Comparison of ENCODE assay signal across 11 mouse cellular contexts in genomic region chr7:141340476-141340875, GRCm38 (mm10). TPM values are rescaled to one million over a fixed set of nuclear protein-coding genes. Genes with fewer than 3 reads are reported as not detected.
DNase-seq lines count a peak whose midpoint lies in the region; ATAC-seq and TF ChIP-seq lines count a peak whose summit lies in the region.
"Had no signal": no experiment of that assay in that cellular context is flagged by ENCODE, and none has a peak within 500 bp of the region (broad histone marks: within the 10 kb centered on the region; RNA-seq: fewer than 3 reads in every experiment).

No protein-coding gene starts in this region.

- DNase-seq in heart, adult 2 months, result no peak
- DNase-seq in cerebellum, adult 11 months, result no peak
- no peak for DNase-seq in thymus, postnatal 14 days
- DNase-seq in embryo, embryonic 11 days, result no peak
- DNase-seq: heart, postnatal 14 days had no signal

- H3K9ac ChIP-seq in heart, embryonic 13.5 days, result peak overlapping the region; percentile 30; the same call in 1 of the 2 replicates
- no peak overlapping the region for H3K9ac ChIP-seq in heart, adult 2 months (ENCODE audit: low read depth, low read length)
- H3K9ac ChIP-seq in kidney, embryonic 15.5 days, result no peak overlapping the region
- H3K9ac ChIP-seq in liver, embryonic 15.5 days, result 0 out of 2 replicates have a peak overlapping the region, but pooled peaks have one; percentile 9
- no peak overlapping the region for H3K9ac ChIP-seq in stomach, embryonic 15.5 days
- H3K9ac ChIP-seq: limb, embryonic 12.5 days; neural tube, embryonic 12.5 days had no signal

- H3K4me3 ChIP-seq in heart, embryonic 13.5 days, result no peak overlapping the region
- H3K4me3 ChIP-seq in heart, adult 2 months, result no peak overlapping the region
- no peak overlapping the region for H3K4me3 ChIP-seq in kidney, embryonic 15.5 days (replicated peaks)
- no peak overlapping the region for H3K4me3 ChIP-seq in liver, embryonic 15.5 days (replicated peaks)
- H3K4me3 ChIP-seq in stomach, embryonic 15.5 days (replicated peaks), result peak overlapping the region; percentile 41; the same call in 1 of the 2 replicates
- H3K4me3 ChIP-seq: limb, embryonic 12.5 days; neural tube, embryonic 12.5 days had no signal

- no peak for TF ChIP-seq CTCF in heart, adult 2 months (IDR thresholded peaks at IDR 0.05)

- intact Hi-C loops in heart, adult 2 months (cut with DNase I), result no loop called here

- H3K36me3 ChIP-seq in heart, embryonic 13.5 days, result peaks cover 7% of the 10 kb centered on the region
- H3K36me3 ChIP-seq in heart, adult 2 months (ENCODE audit: control insufficient read depth, insufficient read depth, low read length), result no peaks in the 10 kb centered on the region
- peaks cover 8% of the 10 kb centered on the region; the same call in 1 of the 2 replicates for H3K36me3 ChIP-seq in kidney, embryonic 15.5 days
- no peaks in the 10 kb centered on the region for H3K36me3 ChIP-seq in liver, embryonic 15.5 days (replicated peaks)
- H3K36me3 ChIP-seq in stomach, embryonic 15.5 days, result no peaks in the 10 kb centered on the region; the same call in 1 of the 2 replicates

- 72% methylated on average over 6 of the region's 6 CpGs for WGBS in heart, embryonic 13.5 days
- WGBS in heart, adult 2 months, result 87% methylated on average over 6 of the region's 6 CpGs
- WGBS in kidney, embryonic 15.5 days, result 66% methylated on average over 6 of the region's 6 CpGs
- WGBS in liver, embryonic 15.5 days (ENCODE audit: insufficient replicate concordance), result 67% methylated on average over 6 of the region's 6 CpGs
- WGBS in stomach, embryonic 15.5 days, result 57% methylated on average over 6 of the region's 6 CpGs

- peaks cover 28% of the 10 kb centered on the region for H3K27me3 ChIP-seq in heart, embryonic 13.5 days (replicated peaks)
- no peaks in the 10 kb centered on the region for H3K27me3 ChIP-seq in heart, adult 2 months (ENCODE audit: control insufficient read depth, insufficient read depth, low read length)
- no peaks in the 10 kb centered on the region for H3K27me3 ChIP-seq in kidney, embryonic 15.5 days
- peaks cover 14% of the 10 kb centered on the region; the same call in 1 of the 2 replicates for H3K27me3 ChIP-seq in liver, embryonic 15.5 days
- no peaks in the 10 kb centered on the region; the same call in 1 of the 2 replicates for H3K27me3 ChIP-seq in stomach, embryonic 15.5 days (replicated peaks)

- TF ChIP-seq POLR2A in heart, adult 2 months (IDR thresholded peaks at IDR 0.05; ENCODE audit: insufficient read depth, low read depth, low read length), result no peak

- no peak for TF ChIP-seq EP300 in heart, adult 2 months (IDR thresholded peaks at IDR 0.05; ENCODE audit: insufficient read depth, low read depth, low read length)

- peaks cover 11% of the 10 kb centered on the region for H3K4me1 ChIP-seq in heart, embryonic 13.5 days
- H3K4me1 ChIP-seq in heart, adult 2 months (ENCODE audit: control insufficient read depth, insufficient read depth, low read length), result peaks cover 5% of the 10 kb centered on the region
- peaks cover 30% of the 10 kb centered on the region for H3K4me1 ChIP-seq in kidney, embryonic 15.5 days
- H3K4me1 ChIP-seq in liver, embryonic 15.5 days (replicated peaks), result peaks cover 40% of the 10 kb centered on the region
- H3K4me1 ChIP-seq in stomach, embryonic 15.5 days, result peaks cover 20% of the 10 kb centered on the region

- H3K4me2 ChIP-seq in heart, embryonic 13.5 days, result no peak overlapping the region
- peak overlapping the region; percentile 69 for H3K4me2 ChIP-seq in kidney, embryonic 15.5 days
- peak overlapping the region; percentile 74 for H3K4me2 ChIP-seq in liver, embryonic 15.5 days
- H3K4me2 ChIP-seq in stomach, embryonic 15.5 days, result peak overlapping the region; percentile 56
- H3K4me2 ChIP-seq: limb, embryonic 12.5 days; neural tube, embryonic 12.5 days had no signal

- no peak for ATAC-seq in heart, embryonic 13.5 days (ENCODE audit: extremely low read depth, insufficient number of reproducible peaks, low FRiP score, low TSS enrichment)
- ATAC-seq in kidney, embryonic 15.5 days (replicated peaks; ENCODE audit: low FRiP score), result peak; percentile 37
- peak; percentile 65 for ATAC-seq in liver, embryonic 15.5 days (ENCODE audit: insufficient read depth)
- ATAC-seq in stomach, embryonic 15.5 days (ENCODE audit: insufficient read depth, low FRiP score, low read depth), result peak; percentile 51

- no peaks in the 10 kb centered on the region for H3K9me3 ChIP-seq in heart, embryonic 13.5 days
- no peaks in the 10 kb centered on the region for H3K9me3 ChIP-seq in kidney, embryonic 15.5 days (replicated peaks)
- H3K9me3 ChIP-seq in liver, embryonic 15.5 days (replicated peaks), result no peaks in the 10 kb centered on the region
- no peaks in the 10 kb centered on the region for H3K9me3 ChIP-seq in stomach, embryonic 15.5 days
- H3K9me3 ChIP-seq: limb, embryonic 12.5 days; neural tube, embryonic 12.5 days had no signal

- H3K79me2 ChIP-seq in heart, adult 2 months (replicated peaks; ENCODE audit: control insufficient read depth, insufficient read depth, low read length), result no peaks in the 10 kb centered on the region

- no peak overlapping the region for H3K27ac ChIP-seq in heart, embryonic 13.5 days (replicated peaks)
- no peak overlapping the region for H3K27ac ChIP-seq in heart, adult 2 months
- H3K27ac ChIP-seq in kidney, embryonic 15.5 days, result peak overlapping the region; percentile 75
- peak overlapping the region; percentile 81 for H3K27ac ChIP-seq in liver, embryonic 15.5 days (replicated peaks)
- H3K27ac ChIP-seq in stomach, embryonic 15.5 days, result peak overlapping the region; percentile 78
- H3K27ac ChIP-seq: limb, embryonic 12.5 days; neural tube, embryonic 12.5 days had no signal

RNA-seq across cellular contexts. Expression of gene Eps8l2, which starts 1.8 kb away (rescaled TPM):
- 1.4 TPM in 2 replicates for polyA plus RNA-seq in heart, embryonic 13.5 days (2015; fragmentation: Nextera tagmentation; extraction: Ambion mirVana)
- 1 to 10 TPM; 3.8 to 4.3 TPM for total RNA-seq in heart, adult 2 months (2021)
- 5.8 and 8.9 TPM in 2 replicates for polyA plus RNA-seq in heart, adult 2 months (2012; rRNA removed)
- polyA plus RNA-seq in kidney, embryonic 15.5 days (2015; fragmentation: Nextera tagmentation; extraction: Ambion mirVana), result 33.1 and 39.6 TPM in 2 replicates
- polyA plus RNA-seq in liver, embryonic 15.5 days (2015; fragmentation: Nextera tagmentation; extraction: Ambion mirVana), result 16.6 and 24.3 TPM in 2 replicates
- 59.6 and 59.7 TPM in 2 replicates for polyA plus RNA-seq in stomach, embryonic 15.5 days (2015; fragmentation: Nextera tagmentation; extraction: Ambion mirVana)

RNA-seq across cellular contexts. Expression of gene Tmem80, which starts 12.9 kb away (rescaled TPM):
- 33.2 and 39.9 TPM in 2 replicates for polyA plus RNA-seq in heart, embryonic 13.5 days (2015; fragmentation: Nextera tagmentation; extraction: Ambion mirVana)
- 10 to 100 TPM; 13.5 to 14.9 TPM for total RNA-seq in heart, adult 2 months (2021)
- polyA plus RNA-seq in heart, adult 2 months (2012; rRNA removed), result 28.9 and 34.5 TPM in 2 replicates
- polyA plus RNA-seq in kidney, embryonic 15.5 days (2015; fragmentation: Nextera tagmentation; extraction: Ambion mirVana), result 52.8 and 54.4 TPM in 2 replicates
- 14.8 and 15.8 TPM in 2 replicates for polyA plus RNA-seq in liver, embryonic 15.5 days (2015; fragmentation: Nextera tagmentation; extraction: Ambion mirVana)
- polyA plus RNA-seq in stomach, embryonic 15.5 days (2015; fragmentation: Nextera tagmentation; extraction: Ambion mirVana), result 39.3 and 40.6 TPM in 2 replicates

RNA-seq across cellular contexts. Expression of gene Deaf1, which starts 13.0 kb away (rescaled TPM):
- polyA plus RNA-seq in heart, embryonic 13.5 days (2015; fragmentation: Nextera tagmentation; extraction: Ambion mirVana), result 35.5 and 37.4 TPM in 2 replicates
- 10 to 100 TPM; 10.8 to 13.5 TPM for total RNA-seq in heart, adult 2 months (2021)
- polyA plus RNA-seq in heart, adult 2 months (2012; rRNA removed), result 9.7 and 9.8 TPM in 2 replicates
- 68.2 and 81.1 TPM in 2 replicates for polyA plus RNA-seq in kidney, embryonic 15.5 days (2015; fragmentation: Nextera tagmentation; extraction: Ambion mirVana)
- polyA plus RNA-seq in liver, embryonic 15.5 days (2015; fragmentation: Nextera tagmentation; extraction: Ambion mirVana), result 13.4 and 16.9 TPM in 2 replicates
- 66.9 and 70.8 TPM in 2 replicates for polyA plus RNA-seq in stomach, embryonic 15.5 days (2015; fragmentation: Nextera tagmentation; extraction: Ambion mirVana)

RNA-seq across cellular contexts. Expression of gene Drd4, which starts 48.7 kb away (rescaled TPM):
- polyA plus RNA-seq in heart, embryonic 13.5 days (2015; fragmentation: Nextera tagmentation; extraction: Ambion mirVana), result 0.05 TPM in 1 of 2 replicates, not detected in the other
- total RNA-seq in heart, adult 2 months (2021), result not detected
- 0.04 TPM in 1 of 2 replicates, not detected in the other for polyA plus RNA-seq in heart, adult 2 months (2012; rRNA removed)
- 1.4 and 1.8 TPM in 2 replicates for polyA plus RNA-seq in kidney, embryonic 15.5 days (2015; fragmentation: Nextera tagmentation; extraction: Ambion mirVana)
- polyA plus RNA-seq in liver, embryonic 15.5 days (2015; fragmentation: Nextera tagmentation; extraction: Ambion mirVana), result not detected in 2 replicates
- 0.19 and 0.28 TPM in 2 replicates for polyA plus RNA-seq in stomach, embryonic 15.5 days (2015; fragmentation: Nextera tagmentation; extraction: Ambion mirVana)
- total RNA-seq: heart, postnatal 14 days had no signal

RNA-seq across cellular contexts. Expression of gene Taldo1, which starts 51.5 kb away (rescaled TPM):
- 248 and 250 TPM in 2 replicates for polyA plus RNA-seq in heart, embryonic 13.5 days (2015; fragmentation: Nextera tagmentation; extraction: Ambion mirVana)
- 100 to 1,000 TPM; 110 to 116 TPM for total RNA-seq in heart, adult 2 months (2021)
- polyA plus RNA-seq in heart, adult 2 months (2012; rRNA removed), result 132 and 135 TPM in 2 replicates
- polyA plus RNA-seq in kidney, embryonic 15.5 days (2015; fragmentation: Nextera tagmentation; extraction: Ambion mirVana), result 340 and 353 TPM in 2 replicates
- polyA plus RNA-seq in liver, embryonic 15.5 days (2015; fragmentation: Nextera tagmentation; extraction: Ambion mirVana), result 409 and 415 TPM in 2 replicates
- 347 and 384 TPM in 2 replicates for polyA plus RNA-seq in stomach, embryonic 15.5 days (2015; fragmentation: Nextera tagmentation; extraction: Ambion mirVana)

Comparison
In these comparisons a context has a peak if more than half of its experiments do, and no peak if none do; other contexts are left out.
1. H3K9ac ChIP-seq: peak in heart, embryonic 13.5 days (single experiment) and liver, embryonic 15.5 days (single experiment); none in heart, adult 2 months (single experiment), kidney, embryonic 15.5 days (single experiment) and stomach, embryonic 15.5 days (single experiment).
2. H3K27ac ChIP-seq: peak in kidney, embryonic 15.5 days (single experiment), liver, embryonic 15.5 days (single experiment) and stomach, embryonic 15.5 days (single experiment); none in heart, embryonic 13.5 days (single experiment) and heart, adult 2 months (single experiment).